Mouse (Mus musculus): ENCODE measurements around the gene Tet3. TPM values are rescaled to one million over a fixed set of nuclear protein-coding genes. Genes with fewer than 3 reads are reported as not detected.
A peak's percentile ranks its signal among the peaks of the same experiment; 100 is the strongest.

The Tet3 gene
- polyA plus RNA-seq, 1 experiment from 2014 or later = 49.9 TPM

DNA sequence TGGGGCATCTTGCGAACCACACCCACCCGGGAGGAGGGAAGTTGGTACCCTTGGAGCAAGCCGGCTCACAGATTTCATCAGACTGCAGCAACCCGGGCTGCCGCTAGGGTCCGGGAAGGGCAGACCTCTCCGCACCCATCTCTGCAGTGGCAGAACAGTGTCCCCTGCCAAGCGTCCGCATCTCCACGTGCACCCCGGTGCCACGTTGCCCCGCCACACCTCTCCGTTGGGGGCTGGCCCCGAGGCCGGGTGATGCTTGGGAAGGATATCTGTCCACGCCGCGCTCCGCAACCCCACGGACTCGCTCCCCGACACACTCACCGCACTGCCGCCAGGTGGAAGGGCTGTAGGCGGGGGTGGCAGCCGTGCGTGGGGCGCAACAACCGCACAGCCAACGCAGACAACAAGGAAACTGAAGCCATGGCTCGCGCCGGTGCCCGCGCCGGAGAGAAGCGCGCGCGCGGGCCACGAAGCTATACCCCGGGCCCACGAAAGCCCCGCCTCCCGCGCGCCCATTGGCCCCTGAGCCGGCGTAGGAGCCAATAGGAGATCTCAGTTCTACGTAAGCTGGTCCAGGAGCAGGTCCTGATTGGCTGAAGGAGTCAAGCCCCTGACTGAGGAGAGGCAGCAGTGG is 141.7 kb downstream of the Tet3 start:
- peak overlapping the region; percentile 57; the same call in 1 of the 2 replicates for H3K27ac ChIP-seq (ENCODE audit: low read depth, low read length)
- WGBS = under 1% methylated on average over 52 of the region's 52 CpGs
- peak overlapping the region; percentile 80 for H3K9ac ChIP-seq (ENCODE audit: low read length)
- peak; percentile 94 for DNase-seq (ENCODE audit: low spot score)
- no peaks in the 10 kb centered on the region for H3K36me3 ChIP-seq (ENCODE audit: control insufficient read depth, insufficient read depth, low read length)
- ATAC-seq (replicated peaks; ENCODE audit: low FRiP score) = peak; percentile 99
- H3K9me3 ChIP-seq (ENCODE audit: control insufficient read depth, low read length) = no peaks in the 10 kb centered on the region
- H3K4me3 ChIP-seq (ENCODE audit: low read depth, low read length) = peak overlapping the region; percentile 80
- peak overlapping the region; percentile 72 for H3K4me2 ChIP-seq (ENCODE audit: low read depth, low read length, severe bottlenecking)
- H3K27me3 ChIP-seq (ENCODE audit: control insufficient read depth, insufficient read depth, low read length) = no peaks in the 10 kb centered on the region
- H3K4me1 ChIP-seq (replicated peaks; ENCODE audit: control insufficient read depth, insufficient read depth, low read length) = peaks cover 8% of the 10 kb centered on the region

DNA sequence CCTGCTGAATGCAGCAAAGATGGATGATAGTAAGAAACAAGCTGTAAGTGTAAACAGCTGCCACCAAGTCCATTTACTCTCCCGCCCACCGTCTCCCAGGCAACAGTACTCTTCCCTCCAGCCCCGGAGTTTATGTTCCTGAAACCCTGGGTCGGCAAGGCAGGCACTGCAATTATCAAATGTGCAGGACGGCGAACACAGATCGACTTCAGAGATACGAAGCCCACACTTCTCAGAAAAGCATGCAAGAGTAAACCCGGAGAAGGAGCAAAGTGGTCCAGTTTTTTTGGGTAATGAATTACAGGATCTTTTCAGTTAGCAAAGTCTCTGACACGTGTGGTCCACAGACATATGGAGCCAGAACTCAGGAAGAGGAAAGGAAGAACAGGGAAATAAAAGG is 142.9 kb downstream of the Tet3 start:
- Histone ChIP-seq H3K9ac (ENCODE audit: low read length) (peak overlapping the region; percentile 80), H3K9me3 (ENCODE audit: control insufficient read depth, low read length) (no peaks in the 10 kb centered on the region), H3K27ac (ENCODE audit: low read depth, low read length) (no peak overlapping the region), H3K4me3 (ENCODE audit: low read depth, low read length) (peak overlapping the region; percentile 80), H3K27me3 (ENCODE audit: control insufficient read depth, insufficient read depth, low read length) (no peaks in the 10 kb centered on the region), H3K36me3 (ENCODE audit: control insufficient read depth, insufficient read depth, low read length) (no peaks in the 10 kb centered on the region; the same call in 1 of the 2 replicates), H3K4me2 (ENCODE audit: low read depth, low read length, severe bottlenecking) (peak overlapping the region; percentile 72), H3K4me1 (replicated peaks; ENCODE audit: control insufficient read depth, insufficient read depth, low read length) (peaks cover 8% of the 10 kb centered on the region)
- 14% methylated on average over 10 of the region's 10 CpGs for WGBS
- no peak for ATAC-seq (replicated peaks; ENCODE audit: low FRiP score)
- DNase-seq (ENCODE audit: low spot score) = peak; percentile 66

GRCm38 (mm10) chr6:83315293-83315692 is 143.6 kb downstream of the Tet3 start:
- Histone ChIP-seq H3K27ac (ENCODE audit: low read depth, low read length) (no peak overlapping the region), H3K4me1 (replicated peaks; ENCODE audit: control insufficient read depth, insufficient read depth, low read length) (peaks cover 8% of the 10 kb centered on the region), H3K9me3 (ENCODE audit: control insufficient read depth, low read length) (no peaks in the 10 kb centered on the region), H3K27me3 (ENCODE audit: control insufficient read depth, insufficient read depth, low read length) (no peaks in the 10 kb centered on the region), H3K9ac (ENCODE audit: low read length) (no peak overlapping the region; the same call in 1 of the 2 replicates), H3K4me3 (ENCODE audit: low read depth, low read length) (no peak overlapping the region), H3K4me2 (ENCODE audit: low read depth, low read length, severe bottlenecking) (peak overlapping the region; percentile 72; the same call in 1 of the 2 replicates), H3K36me3 (ENCODE audit: control insufficient read depth, insufficient read depth, low read length) (no peaks in the 10 kb centered on the region; the same call in 1 of the 2 replicates)
- no peak for DNase-seq (ENCODE audit: low spot score)
- no peak for ATAC-seq (replicated peaks; ENCODE audit: low FRiP score)

- ATAC-seq (replicated peaks; ENCODE audit: low FRiP score) = no peak
- peaks cover 8% of the 10 kb centered on the region for H3K4me1 ChIP-seq (replicated peaks; ENCODE audit: control insufficient read depth, insufficient read depth, low read length)
- no peaks in the 10 kb centered on the region; the same call in 1 of the 2 replicates for H3K36me3 ChIP-seq (ENCODE audit: control insufficient read depth, insufficient read depth, low read length)
- H3K9ac ChIP-seq (ENCODE audit: low read length) = no peak overlapping the region
- no peak overlapping the region for H3K4me2 ChIP-seq (ENCODE audit: low read depth, low read length, severe bottlenecking)
- no peak overlapping the region for H3K27ac ChIP-seq (ENCODE audit: low read depth, low read length)
- DNase-seq (ENCODE audit: low spot score) = no peak
- no peak overlapping the region for H3K4me3 ChIP-seq (ENCODE audit: low read depth, low read length)
- no peaks in the 10 kb centered on the region for H3K9me3 ChIP-seq (ENCODE audit: control insufficient read depth, low read length)
- no peaks in the 10 kb centered on the region for H3K27me3 ChIP-seq (ENCODE audit: control insufficient read depth, insufficient read depth, low read length)
- WGBS = 95% methylated on average over 8 of the region's 8 CpGs
These were observed 146.4 kb downstream of the Tet3 start for GRCm38 (mm10) chr6:83312514-83312913.

Small RNA genes within 50 kb of the gene (microRNA-seq; reads per million reads assigned to microRNA genes)
- not detected for gene Mir6374 (ENCODE audit: insufficient number of aligned reads)

Other genes with a start within 250 kb of the Tet3 start
- 0.35 and 0.84 TPM in 2 replicates for gene Slc4a5, start 239.3 kb downstream of the Tet3 start, polyA plus RNA-seq (2014; fragmentation: Nextera tagmentation; extraction: Ambion mirVana)
- 48.0 and 48.1 TPM in 2 replicates for gene Mthfd2, start 133.2 kb downstream of the Tet3 start, polyA plus RNA-seq (2014; fragmentation: Nextera tagmentation; extraction: Ambion mirVana)
- 69.7 TPM in 2 replicates for gene Mob1a, start 133.1 kb downstream of the Tet3 start, polyA plus RNA-seq (2014; fragmentation: Nextera tagmentation; extraction: Ambion mirVana)
- gene Bola3, start 109.9 kb downstream of the Tet3 start, polyA plus RNA-seq (2014; fragmentation: Nextera tagmentation; extraction: Ambion mirVana) = 128 and 140 TPM in 2 replicates
- gene Dguok, start 47.9 kb upstream of the Tet3 start, polyA plus RNA-seq (2014; fragmentation: Nextera tagmentation; extraction: Ambion mirVana) = 57.9 and 60.6 TPM in 2 replicates
- gene Actg2, start 77.2 kb upstream of the Tet3 start, polyA plus RNA-seq (2014; fragmentation: Nextera tagmentation; extraction: Ambion mirVana) = 2.3 and 3.1 TPM in 2 replicates
- gene Stambp, start 113.6 kb upstream of the Tet3 start, polyA plus RNA-seq (2014; fragmentation: Nextera tagmentation; extraction: Ambion mirVana) = 20.5 and 21.6 TPM in 2 replicates
- gene Clec4f, start 197.1 kb upstream of the Tet3 start, polyA plus RNA-seq (2014; fragmentation: Nextera tagmentation; extraction: Ambion mirVana) = not detected in 2 replicates
- not detected in 2 replicates for gene Cd207, start 218.8 kb upstream of the Tet3 start, polyA plus RNA-seq (2014; fragmentation: Nextera tagmentation; extraction: Ambion mirVana)